Mouse (Mus musculus): ENCODE measurements around the gene Gm10447. TPM values are rescaled to one million over a fixed set of nuclear protein-coding genes. Genes with fewer than 3 reads are reported as not detected.
A peak's percentile ranks its signal among the peaks of the same experiment; 100 is the strongest.

The Gm10447 gene
- polyA plus RNA-seq, 1 experiment from 2014 or later, result not detected

GRCm38 (mm10) chr11:53463551-53464424 is 6.9 kb upstream of the Gm10447 start:
- ATAC-seq (ENCODE audit: low FRiP score, low TSS enrichment), result no peak; the same call in 1 of the 2 replicates
- 6% methylated on average over 53 of the region's 55 CpGs for WGBS
- no peaks in the 10 kb centered on the region for H3K9me3 ChIP-seq (ENCODE audit: low read length)
- H3K9ac ChIP-seq (replicated peaks; ENCODE audit: low read length), result peak overlapping the region; percentile 53
- peaks cover 54% of the 10 kb centered on the region for H3K27me3 ChIP-seq (ENCODE audit: insufficient read depth, low read length)
- peaks cover 30% of the 10 kb centered on the region for H3K4me1 ChIP-seq (ENCODE audit: insufficient read depth, low read length)
- H3K4me2 ChIP-seq (replicated peaks; ENCODE audit: low read depth, low read length), result peak overlapping the region; percentile 64
- H3K36me3 ChIP-seq (ENCODE audit: insufficient read depth, low read length), result no peaks in the 10 kb centered on the region
- peak overlapping the region; percentile 47 for H3K4me3 ChIP-seq (ENCODE audit: low read length)
- H3K27ac ChIP-seq (ENCODE audit: low read length), result no peak overlapping the region

- WGBS, result 17% methylated on average over 5 of the region's 5 CpGs
- no peak overlapping the region for H3K4me2 ChIP-seq (replicated peaks; ENCODE audit: low read depth, low read length)
- H3K4me3 ChIP-seq (ENCODE audit: low read length), result no peak overlapping the region
- no peaks in the 10 kb centered on the region for H3K9me3 ChIP-seq (ENCODE audit: low read length)
- H3K9ac ChIP-seq (replicated peaks; ENCODE audit: low read length), result no peak overlapping the region
- H3K36me3 ChIP-seq (ENCODE audit: insufficient read depth, low read length), result no peaks in the 10 kb centered on the region
- peaks cover 34% of the 10 kb centered on the region for H3K4me1 ChIP-seq (ENCODE audit: insufficient read depth, low read length)
- H3K27ac ChIP-seq (ENCODE audit: low read length), result no peak overlapping the region
- peaks cover 52% of the 10 kb centered on the region for H3K27me3 ChIP-seq (ENCODE audit: insufficient read depth, low read length)
- no peak for ATAC-seq (ENCODE audit: low FRiP score, low TSS enrichment)
These were observed 4.8 kb upstream of the Gm10447 start for GRCm38 (mm10) chr11:53461727-53462126.

- WGBS, result 83% methylated on average over 3 of the region's 3 CpGs
- no peak overlapping the region for H3K4me3 ChIP-seq (ENCODE audit: low read length)
- no peak overlapping the region for H3K4me2 ChIP-seq (replicated peaks; ENCODE audit: low read depth, low read length)
- no peaks in the 10 kb centered on the region for H3K9me3 ChIP-seq (ENCODE audit: low read length)
- peaks cover 28% of the 10 kb centered on the region for H3K4me1 ChIP-seq (ENCODE audit: insufficient read depth, low read length)
- H3K27me3 ChIP-seq (ENCODE audit: insufficient read depth, low read length), result peaks cover 37% of the 10 kb centered on the region
- no peak overlapping the region for H3K9ac ChIP-seq (replicated peaks; ENCODE audit: low read length)
- no peak overlapping the region for H3K27ac ChIP-seq (ENCODE audit: low read length)
- no peak for ATAC-seq (ENCODE audit: low FRiP score, low TSS enrichment)
- H3K36me3 ChIP-seq (ENCODE audit: insufficient read depth, low read length), result no peaks in the 10 kb centered on the region
These were observed 3.3 kb upstream of the Gm10447 start for GRCm38 (mm10) chr11:53460192-53460591.

- no peak overlapping the region for H3K4me2 ChIP-seq (replicated peaks; ENCODE audit: low read depth, low read length)
- ATAC-seq (ENCODE audit: low FRiP score, low TSS enrichment), result no peak
- no peak overlapping the region for H3K4me3 ChIP-seq (ENCODE audit: low read length)
- whole genome bisulfite sequencing, result 60% methylated on average over 3 of the region's 3 CpGs
- no peaks in the 10 kb centered on the region for H3K36me3 ChIP-seq (ENCODE audit: insufficient read depth, low read length)
- no peak overlapping the region for H3K27ac ChIP-seq (ENCODE audit: low read length)
- peaks cover 27% of the 10 kb centered on the region for H3K4me1 ChIP-seq (ENCODE audit: insufficient read depth, low read length)
- H3K27me3 ChIP-seq (ENCODE audit: insufficient read depth, low read length), result peaks cover 27% of the 10 kb centered on the region
- H3K9ac ChIP-seq (replicated peaks; ENCODE audit: low read length), result no peak overlapping the region
- no peaks in the 10 kb centered on the region for H3K9me3 ChIP-seq (ENCODE audit: low read length)
These were observed 2.1 kb upstream of the Gm10447 start for GRCm38 (mm10) chr11:53458996-53459395.

- peak; percentile 32 for ATAC-seq (ENCODE audit: low FRiP score, low TSS enrichment)
- no peaks in the 10 kb centered on the region for H3K9me3 ChIP-seq (ENCODE audit: low read length)
- 5% methylated on average over 29 of the region's 29 CpGs for WGBS
- peak overlapping the region; percentile 70 for H3K9ac ChIP-seq (replicated peaks; ENCODE audit: low read length)
- no peak overlapping the region for H3K27ac ChIP-seq (ENCODE audit: low read length)
- H3K4me1 ChIP-seq (ENCODE audit: insufficient read depth, low read length), result peaks cover 17% of the 10 kb centered on the region
- peak overlapping the region; percentile 62 for H3K4me3 ChIP-seq (ENCODE audit: low read length)
- H3K36me3 ChIP-seq (ENCODE audit: insufficient read depth, low read length), result no peaks in the 10 kb centered on the region
- peaks cover 11% of the 10 kb centered on the region for H3K27me3 ChIP-seq (ENCODE audit: insufficient read depth, low read length)
- peak overlapping the region; percentile 92 for H3K4me2 ChIP-seq (replicated peaks; ENCODE audit: low read depth, low read length)
These were observed 553 bp upstream of the Gm10447 start for GRCm38 (mm10) chr11:53457372-53457954.

GRCm38 (mm10) chr11:53453031-53453430 is 3.9 kb downstream of the Gm10447 start:
- no peaks in the 10 kb centered on the region for H3K36me3 ChIP-seq (ENCODE audit: insufficient read depth, low read length)
- 0 out of 2 replicates have a peak, but pooled peaks cover 1% of the 10 kb centered on the region for H3K27me3 ChIP-seq (ENCODE audit: insufficient read depth, low read length)
- no peak overlapping the region for H3K9ac ChIP-seq (replicated peaks; ENCODE audit: low read length)
- 91% methylated on average over 5 of the region's 5 CpGs for WGBS
- peaks cover 6% of the 10 kb centered on the region; the same call in 1 of the 2 replicates for H3K4me1 ChIP-seq (ENCODE audit: insufficient read depth, low read length)
- H3K4me2 ChIP-seq (replicated peaks; ENCODE audit: low read depth, low read length), result no peak overlapping the region
- no peak overlapping the region for H3K27ac ChIP-seq (ENCODE audit: low read length)
- H3K4me3 ChIP-seq (ENCODE audit: low read length), result no peak overlapping the region
- H3K9me3 ChIP-seq (ENCODE audit: low read length), result no peaks in the 10 kb centered on the region
- ATAC-seq (ENCODE audit: low FRiP score, low TSS enrichment), result no peak

- ATAC-seq (ENCODE audit: low FRiP score, low TSS enrichment), result no peak
These were observed 4.5 kb downstream of the Gm10447 start for GRCm38 (mm10) chr11:53452396-53452795.

GRCm38 (mm10) chr11:53451361-53451760 is 5.5 kb downstream of the Gm10447 start:
- 55% methylated on average over 2 of the region's 2 CpGs for WGBS
- Histone ChIP-seq H3K4me2 (replicated peaks; ENCODE audit: low read depth, low read length) (no peak overlapping the region), H3K9me3 (ENCODE audit: low read length) (no peaks in the 10 kb centered on the region), H3K9ac (replicated peaks; ENCODE audit: low read length) (no peak overlapping the region), H3K36me3 (ENCODE audit: insufficient read depth, low read length) (no peaks in the 10 kb centered on the region), H3K4me3 (ENCODE audit: low read length) (no peak overlapping the region), H3K27ac (ENCODE audit: low read length) (no peak overlapping the region), H3K4me1 (ENCODE audit: insufficient read depth, low read length) (no peaks in the 10 kb centered on the region), H3K27me3 (ENCODE audit: insufficient read depth, low read length) (no peaks in the 10 kb centered on the region)
- ATAC-seq (ENCODE audit: low FRiP score, low TSS enrichment), result no peak

More at GRCm38 (mm10) chr11:53452396-53452795, 4.5 kb downstream of the Gm10447 start:
- Histone ChIP-seq H3K27me3 (ENCODE audit: insufficient read depth, low read length) (no peaks in the 10 kb centered on the region), H3K4me2 (replicated peaks; ENCODE audit: low read depth, low read length) (no peak overlapping the region), H3K27ac (ENCODE audit: low read length) (no peak overlapping the region), H3K9me3 (ENCODE audit: low read length) (no peaks in the 10 kb centered on the region), H3K9ac (replicated peaks; ENCODE audit: low read length) (no peak overlapping the region), H3K36me3 (ENCODE audit: insufficient read depth, low read length) (no peaks in the 10 kb centered on the region), H3K4me3 (ENCODE audit: low read length) (no peak overlapping the region), H3K4me1 (ENCODE audit: insufficient read depth, low read length) (peaks cover 3% of the 10 kb centered on the region; the same call in 1 of the 2 replicates)
- 94% methylated on average over 9 of the region's 9 CpGs for WGBS

GRCm38 (mm10) chr11:53450070-53450705 is 6.7 kb downstream of the Gm10447 start:
- ATAC-seq (ENCODE audit: low FRiP score, low TSS enrichment), result no peak
- WGBS, result 30% methylated on average over 14 of the region's 15 CpGs
- Histone ChIP-seq H3K4me1 (ENCODE audit: insufficient read depth, low read length) (no peaks in the 10 kb centered on the region), H3K4me3 (ENCODE audit: low read length) (no peak overlapping the region), H3K4me2 (replicated peaks; ENCODE audit: low read depth, low read length) (no peak overlapping the region), H3K9ac (replicated peaks; ENCODE audit: low read length) (no peak overlapping the region), H3K27ac (ENCODE audit: low read length) (no peak overlapping the region), H3K9me3 (ENCODE audit: low read length) (no peaks in the 10 kb centered on the region), H3K36me3 (ENCODE audit: insufficient read depth, low read length) (no peaks in the 10 kb centered on the region), H3K27me3 (ENCODE audit: insufficient read depth, low read length) (no peaks in the 10 kb centered on the region)

Measured in kidney, embryonic 16.5 days (tissue).